Mouse (Mus musculus) bone marrow macrophage, adult 2 months (primary cell): ENCODE results near the gene Pla2g2d.

Source experiments
- CTCF ChIP-seq: IDR thresholded peaks from 2 replicates; pipeline ENCODE4 v1.5.1; 2012; ENCODE audit warnings: low read depth, mild to moderate bottlenecking, low read length, moderate library complexity
- POLR2A ChIP-seq: IDR thresholded peaks from 2 replicates; pipeline ENCODE4 v1.6.1; 2012; ENCODE audit warnings: mild to moderate bottlenecking, low read depth, low read length, borderline replicate concordance

DNA sequence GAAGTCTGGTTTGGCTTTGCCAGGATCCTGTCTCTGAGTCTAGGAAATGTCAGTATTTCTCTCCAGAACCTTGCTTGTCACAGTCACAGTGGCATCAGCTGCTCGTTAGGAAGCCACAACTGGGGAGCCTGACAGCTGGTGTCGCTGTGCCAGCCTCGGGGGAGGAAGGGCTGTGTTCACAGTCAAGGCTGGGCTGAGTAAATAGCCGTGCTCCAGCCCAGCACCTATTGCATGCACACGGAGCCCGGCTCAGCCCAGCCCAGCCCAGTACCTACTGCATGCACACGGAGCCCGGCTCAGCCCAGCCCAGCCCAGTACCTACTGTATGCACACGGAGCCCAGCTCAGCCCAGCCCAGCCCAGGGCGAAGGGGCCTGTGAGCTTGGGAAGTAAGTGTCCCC lies 27.7 kb upstream of the Pla2g2d start:
- no peak for TF ChIP-seq POLR2A
- no peak for TF ChIP-seq CTCF
